Mouse (Mus musculus): ENCODE measurements around the gene Gabpa. TPM values are rescaled to one million over a fixed set of nuclear protein-coding genes. Genes with fewer than 3 reads are reported as not detected.

The Gabpa gene
- polyA plus RNA-seq, 1 experiment from 2014 or later: 47.2 TPM

- 91% methylated on average over 5 of the region's 5 CpGs for WGBS
These were observed 3.0 kb upstream of the Gabpa start for GRCm38 (mm10) chr16:84831696-84832095.

GRCm38 (mm10) chr16:84832736-84833135, 2.0 kb upstream of the Gabpa start:
- Histone ChIP-seq H3K27me3 (ENCODE audit: control insufficient read depth, insufficient read depth, low read length) (no peaks in the 10 kb centered on the region), H3K4me2 (ENCODE audit: low read depth, low read length) (no peak overlapping the region), H3K9me3 (replicated peaks; ENCODE audit: control insufficient read depth, low read length) (no peaks in the 10 kb centered on the region), H3K4me1 (ENCODE audit: control insufficient read depth, insufficient read depth, low read length) (no peaks in the 10 kb centered on the region), H3K27ac (replicated peaks; ENCODE audit: low read depth, low read length) (no peak overlapping the region), H3K36me3 (replicated peaks; ENCODE audit: control insufficient read depth, insufficient read depth, low read depth, low read length) (no peaks in the 10 kb centered on the region), H3K4me3 (ENCODE audit: low read depth, low read length) (no peak overlapping the region), H3K9ac (replicated peaks; ENCODE audit: low read length) (no peak overlapping the region)
- WGBS: 95% methylated on average over 5 of the region's 5 CpGs
- DNase-seq (ENCODE audit: low spot score): no peak
- ATAC-seq (replicated peaks; ENCODE audit: insufficient number of reproducible peaks, low FRiP score, low TSS enrichment, low read depth): no peak

More at GRCm38 (mm10) chr16:84831696-84832095, 3.0 kb upstream of the Gabpa start:
- Histone ChIP-seq H3K4me3 (ENCODE audit: low read depth, low read length) (no peak overlapping the region), H3K27ac (replicated peaks; ENCODE audit: low read depth, low read length) (no peak overlapping the region), H3K9ac (replicated peaks; ENCODE audit: low read length) (no peak overlapping the region), H3K27me3 (ENCODE audit: control insufficient read depth, insufficient read depth, low read length) (no peaks in the 10 kb centered on the region), H3K9me3 (replicated peaks; ENCODE audit: control insufficient read depth, low read length) (no peaks in the 10 kb centered on the region), H3K36me3 (replicated peaks; ENCODE audit: control insufficient read depth, insufficient read depth, low read depth, low read length) (no peaks in the 10 kb centered on the region), H3K4me1 (ENCODE audit: control insufficient read depth, insufficient read depth, low read length) (no peaks in the 10 kb centered on the region), H3K4me2 (ENCODE audit: low read depth, low read length) (no peak overlapping the region)
- DNase-seq (ENCODE audit: low spot score) (no peak), ATAC-seq (replicated peaks; ENCODE audit: insufficient number of reproducible peaks, low FRiP score, low TSS enrichment, low read depth) (no peak)

DNA sequence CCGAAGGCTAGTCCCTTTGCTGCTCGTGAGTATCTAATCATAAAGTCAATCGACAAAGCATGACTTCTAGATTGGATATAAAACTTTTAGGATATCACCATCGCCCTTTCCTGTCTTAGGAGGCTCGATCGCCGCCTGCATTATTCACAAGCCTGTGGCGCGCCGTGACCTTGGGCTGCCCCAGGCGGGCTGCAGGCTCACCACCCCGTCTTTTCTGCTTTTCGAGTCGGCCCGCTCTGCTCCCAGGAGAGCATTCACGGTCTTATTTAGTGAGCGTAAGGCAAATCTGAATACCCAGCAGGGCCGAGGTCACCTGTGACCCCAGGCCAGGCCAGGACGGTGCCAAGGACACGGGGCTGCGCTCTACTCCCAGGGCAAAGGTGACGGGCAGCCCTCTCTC, 381 bp upstream of the Gabpa start:
- Histone ChIP-seq H3K36me3 (replicated peaks; ENCODE audit: control insufficient read depth, insufficient read depth, low read depth, low read length) (no peaks in the 10 kb centered on the region), H3K9ac (replicated peaks; ENCODE audit: low read length) (peak overlapping the region; percentile 99), H3K4me2 (ENCODE audit: low read depth, low read length) (peak overlapping the region; percentile 59), H3K4me3 (ENCODE audit: low read depth, low read length) (peak overlapping the region; percentile 90), H3K9me3 (replicated peaks; ENCODE audit: control insufficient read depth, low read length) (no peaks in the 10 kb centered on the region), H3K4me1 (ENCODE audit: control insufficient read depth, insufficient read depth, low read length) (no peaks in the 10 kb centered on the region), H3K27me3 (ENCODE audit: control insufficient read depth, insufficient read depth, low read length) (no peaks in the 10 kb centered on the region), H3K27ac (replicated peaks; ENCODE audit: low read depth, low read length) (peak overlapping the region; percentile 98)
- DNase-seq (ENCODE audit: low spot score) (peak; percentile 30), ATAC-seq (replicated peaks; ENCODE audit: insufficient number of reproducible peaks, low FRiP score, low TSS enrichment, low read depth) (no peak)
- under 1% methylated on average over 22 of the region's 22 CpGs for WGBS

DNA sequence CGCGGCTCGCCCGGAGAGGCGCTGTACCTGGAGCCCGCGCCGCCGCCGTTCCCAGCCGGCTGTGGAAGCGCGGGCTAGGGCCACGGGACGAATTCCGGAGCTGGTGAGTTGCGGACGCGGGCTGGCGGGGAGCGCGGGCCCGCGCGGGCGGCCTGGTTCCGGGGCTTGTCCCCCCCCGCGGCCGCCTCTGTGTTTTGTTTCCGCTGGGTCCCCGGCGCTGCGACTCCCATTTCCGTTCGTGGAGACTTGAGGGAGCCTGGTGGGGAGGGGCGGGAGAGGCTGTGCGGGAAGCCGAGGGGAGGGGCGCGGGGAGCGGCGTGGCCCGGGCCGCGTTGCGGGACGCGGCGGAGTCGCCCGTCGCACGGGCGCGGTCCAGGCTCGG, 707 bp downstream of the Gabpa start, which contains the start of gene Atp5j:
TSS of gene Atp5j (minus strand) at position 185 of the 382 bp plus-strand sequence.
- Histone ChIP-seq H3K4me2 (ENCODE audit: low read depth, low read length) (peak within 1 kb of the TSS; percentile 71), H3K4me3 (ENCODE audit: low read depth, low read length) (peak within 1 kb of the TSS; percentile 90), H3K36me3 (replicated peaks; ENCODE audit: control insufficient read depth, insufficient read depth, low read depth, low read length) (0 out of 2 replicates have a peak, but pooled peaks cover 2% of the 10 kb centered on the region), H3K9ac (replicated peaks; ENCODE audit: low read length) (peak within 1 kb of the TSS; percentile 99), H3K9me3 (replicated peaks; ENCODE audit: control insufficient read depth, low read length) (no peaks in the 10 kb centered on the region), H3K27me3 (ENCODE audit: control insufficient read depth, insufficient read depth, low read length) (no peaks in the 10 kb centered on the region), H3K4me1 (ENCODE audit: control insufficient read depth, insufficient read depth, low read length) (no peaks in the 10 kb centered on the region), H3K27ac (replicated peaks; ENCODE audit: low read depth, low read length) (peak within 1 kb of the TSS; percentile 98)
- ATAC-seq (replicated peaks; ENCODE audit: insufficient number of reproducible peaks, low FRiP score, low TSS enrichment, low read depth) (peak; percentile 31), DNase-seq (ENCODE audit: low spot score) (peak; percentile 82)
- WGBS: 0% methylated on average over 41 of the region's 57 CpGs

DNA sequence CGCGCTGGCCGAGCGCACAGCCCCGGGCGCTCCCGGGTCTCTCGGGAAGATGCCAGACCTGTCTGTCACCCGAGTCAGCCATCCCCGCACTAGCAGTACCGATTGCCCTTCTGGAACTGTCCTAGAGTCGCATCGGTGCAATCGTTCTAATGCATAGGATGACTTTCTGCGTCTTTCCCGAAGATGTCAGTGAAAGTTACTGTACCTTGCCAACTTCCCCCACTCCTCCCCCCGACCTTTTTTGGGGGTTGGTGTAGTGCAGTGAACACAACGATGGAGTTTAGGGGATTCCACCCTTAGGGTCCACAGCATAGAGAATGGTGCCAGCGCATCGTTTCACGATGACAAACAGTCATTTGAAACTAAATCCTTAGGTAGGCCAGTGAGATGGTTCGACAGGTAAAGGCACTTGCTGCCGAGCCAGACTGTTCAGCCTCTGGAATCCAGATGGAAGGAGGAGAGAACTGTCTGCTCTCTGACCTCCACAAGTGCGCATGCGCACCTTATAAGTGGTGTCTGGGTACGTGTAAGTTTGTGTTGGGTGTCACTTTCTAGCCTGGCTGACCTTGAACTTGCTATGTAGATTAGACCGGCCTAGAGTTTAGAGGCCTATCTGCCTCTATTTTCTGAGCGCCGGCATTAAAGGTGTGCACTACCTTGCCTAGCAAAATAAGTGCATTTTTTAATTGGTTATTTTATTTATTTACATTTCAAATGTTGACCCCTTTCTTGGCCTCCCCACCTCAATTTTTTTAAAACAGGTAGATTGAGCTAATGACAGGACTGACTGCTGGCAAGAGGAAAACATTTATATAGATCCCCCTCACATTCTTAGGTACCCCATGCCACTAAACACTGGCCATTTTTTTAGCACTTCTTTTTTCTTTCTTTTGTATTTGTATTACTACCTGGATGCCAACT, 1.4 kb downstream of the Gabpa start:
- no peaks in the 10 kb centered on the region for H3K4me1 ChIP-seq (ENCODE audit: control insufficient read depth, insufficient read depth, low read length)
- peak overlapping the region; percentile 71 for H3K4me2 ChIP-seq (ENCODE audit: low read depth, low read length)
- ATAC-seq (replicated peaks; ENCODE audit: insufficient number of reproducible peaks, low FRiP score, low TSS enrichment, low read depth) (peak; percentile 2), DNase-seq (ENCODE audit: low spot score) (peak; percentile 69)
- peak overlapping the region; percentile 99 for H3K9ac ChIP-seq (replicated peaks; ENCODE audit: low read length)
- H3K27ac ChIP-seq (replicated peaks; ENCODE audit: low read depth, low read length): peak overlapping the region; percentile 98
- H3K27me3 ChIP-seq (ENCODE audit: control insufficient read depth, insufficient read depth, low read length): no peaks in the 10 kb centered on the region
- 0 out of 2 replicates have a peak, but pooled peaks cover 2% of the 10 kb centered on the region for H3K36me3 ChIP-seq (replicated peaks; ENCODE audit: control insufficient read depth, insufficient read depth, low read depth, low read length)
- H3K4me3 ChIP-seq (ENCODE audit: low read depth, low read length): peak overlapping the region; percentile 90
- H3K9me3 ChIP-seq (replicated peaks; ENCODE audit: control insufficient read depth, low read length): no peaks in the 10 kb centered on the region
- WGBS: 8% methylated on average over 28 of the region's 29 CpGs

DNA sequence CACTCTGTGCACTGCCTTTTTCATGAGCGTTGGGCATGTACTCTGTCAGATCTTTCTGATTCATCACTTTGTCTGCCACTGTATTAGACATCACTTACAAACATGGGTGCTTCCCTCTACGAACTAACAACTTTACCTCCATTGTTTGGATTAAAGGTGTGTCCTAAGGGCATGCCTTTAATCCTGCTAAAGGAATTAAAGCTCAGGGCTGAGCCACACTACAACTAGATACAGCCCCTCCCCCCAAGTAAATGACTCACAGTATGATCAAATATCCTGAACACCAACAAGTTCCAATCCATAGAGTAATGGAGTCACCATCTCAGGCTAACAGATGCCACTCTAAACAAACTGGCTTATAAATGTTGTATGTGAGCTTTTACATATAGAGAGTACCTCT, 3.9 kb downstream of the Gabpa start:
- H3K4me2 ChIP-seq (ENCODE audit: low read depth, low read length): no peak overlapping the region
- no peak overlapping the region for H3K4me3 ChIP-seq (ENCODE audit: low read depth, low read length)
- no peak overlapping the region for H3K9ac ChIP-seq (replicated peaks; ENCODE audit: low read length)
- DNase-seq (ENCODE audit: low spot score) (no peak), ATAC-seq (replicated peaks; ENCODE audit: insufficient number of reproducible peaks, low FRiP score, low TSS enrichment, low read depth) (no peak)
- no peaks in the 10 kb centered on the region for H3K4me1 ChIP-seq (ENCODE audit: control insufficient read depth, insufficient read depth, low read length)
- no peak overlapping the region for H3K27ac ChIP-seq (replicated peaks; ENCODE audit: low read depth, low read length)
- H3K36me3 ChIP-seq (replicated peaks; ENCODE audit: control insufficient read depth, insufficient read depth, low read depth, low read length): peaks cover 2% of the 10 kb centered on the region; the same call in 1 of the 2 replicates
- H3K27me3 ChIP-seq (ENCODE audit: control insufficient read depth, insufficient read depth, low read length): no peaks in the 10 kb centered on the region
- WGBS: 86% methylated on average over 2 of the region's 2 CpGs
- no peaks in the 10 kb centered on the region for H3K9me3 ChIP-seq (replicated peaks; ENCODE audit: control insufficient read depth, low read length)

GRCm38 (mm10) chr16:84853492-84853891, 18.8 kb downstream of the Gabpa start:
- Histone ChIP-seq H3K27me3 (ENCODE audit: control insufficient read depth, insufficient read depth, low read length) (no peaks in the 10 kb centered on the region), H3K4me3 (ENCODE audit: low read depth, low read length) (no peak overlapping the region), H3K4me1 (ENCODE audit: control insufficient read depth, insufficient read depth, low read length) (no peaks in the 10 kb centered on the region), H3K9me3 (replicated peaks; ENCODE audit: control insufficient read depth, low read length) (no peaks in the 10 kb centered on the region), H3K9ac (replicated peaks; ENCODE audit: low read length) (no peak overlapping the region), H3K4me2 (ENCODE audit: low read depth, low read length) (no peak overlapping the region), H3K36me3 (replicated peaks; ENCODE audit: control insufficient read depth, insufficient read depth, low read depth, low read length) (peaks cover 3% of the 10 kb centered on the region), H3K27ac (replicated peaks; ENCODE audit: low read depth, low read length) (no peak overlapping the region)
- DNase-seq (ENCODE audit: low spot score): no peak
- WGBS: 93% methylated on average over 6 of the region's 6 CpGs
- ATAC-seq (replicated peaks; ENCODE audit: insufficient number of reproducible peaks, low FRiP score, low TSS enrichment, low read depth): no peak

DNA sequence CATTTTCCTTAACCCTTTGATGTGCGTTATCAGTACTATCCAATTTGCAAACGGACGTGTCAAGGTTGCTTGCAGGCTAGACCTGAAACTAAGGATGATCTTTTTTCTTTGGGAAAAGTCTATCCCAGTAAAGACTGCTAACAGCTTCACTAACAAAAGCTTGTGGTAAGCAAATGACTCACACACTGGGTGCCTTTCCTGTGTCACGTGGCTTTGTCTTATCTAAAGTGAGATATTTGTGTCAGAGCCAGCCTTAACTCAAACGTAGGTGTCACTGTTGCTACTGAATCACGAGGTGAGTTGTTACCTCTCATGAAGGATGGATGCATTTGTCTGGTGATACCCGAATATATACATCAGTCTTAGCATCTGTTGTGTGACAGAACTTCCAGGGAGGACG, 29.9 kb downstream of the Gabpa start:
- Histone ChIP-seq H3K27ac (replicated peaks; ENCODE audit: low read depth, low read length) (no peak overlapping the region), H3K4me3 (ENCODE audit: low read depth, low read length) (no peak overlapping the region), H3K9ac (replicated peaks; ENCODE audit: low read length) (no peak overlapping the region), H3K27me3 (ENCODE audit: control insufficient read depth, insufficient read depth, low read length) (no peaks in the 10 kb centered on the region), H3K4me1 (ENCODE audit: control insufficient read depth, insufficient read depth, low read length) (no peaks in the 10 kb centered on the region), H3K4me2 (ENCODE audit: low read depth, low read length) (no peak overlapping the region), H3K36me3 (replicated peaks; ENCODE audit: control insufficient read depth, insufficient read depth, low read depth, low read length) (no peaks in the 10 kb centered on the region; the same call in 1 of the 2 replicates), H3K9me3 (replicated peaks; ENCODE audit: control insufficient read depth, low read length) (no peaks in the 10 kb centered on the region)
- no peak for DNase-seq (ENCODE audit: low spot score)
- WGBS: 87% methylated on average over 8 of the region's 8 CpGs
- ATAC-seq (replicated peaks; ENCODE audit: insufficient number of reproducible peaks, low FRiP score, low TSS enrichment, low read depth): no peak

Measured in embryonic facial prominence, embryonic 11.5 days (tissue).